Mouse (Mus musculus): ENCODE results near the gene Tnrc18.

The Tnrc18 gene

GRCm38 (mm10) chr5:142723520-142724133 lies 93.8 kb downstream of the Tnrc18 start:
- DNase-seq (ENCODE audit: low spot score in 2 of 2) = peak in 1 of 2 experiments; percentile 58

DNA sequence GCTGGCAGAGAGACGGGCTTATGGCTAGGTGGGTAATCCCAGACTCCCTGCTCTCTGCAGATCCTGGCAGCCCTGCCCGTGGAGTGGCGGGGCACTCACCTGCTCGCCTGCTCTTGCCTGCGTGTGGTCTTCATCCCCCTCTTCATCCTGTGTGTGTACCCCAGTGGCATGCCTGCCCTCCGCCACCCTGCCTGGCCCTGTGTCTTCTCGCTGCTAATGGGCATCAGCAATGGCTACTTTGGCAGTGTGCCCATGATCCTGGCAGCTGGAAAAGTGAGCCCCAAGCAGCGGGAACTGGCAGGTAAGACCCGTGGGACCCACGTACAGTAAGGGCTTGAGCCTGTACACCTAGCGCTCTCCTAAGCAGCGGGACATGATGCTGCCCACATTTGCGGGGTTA lies 97.6 kb downstream of the Tnrc18 start:
- no peak for DNase-seq (ENCODE audit: low spot score in 2 of 2)

DNA sequence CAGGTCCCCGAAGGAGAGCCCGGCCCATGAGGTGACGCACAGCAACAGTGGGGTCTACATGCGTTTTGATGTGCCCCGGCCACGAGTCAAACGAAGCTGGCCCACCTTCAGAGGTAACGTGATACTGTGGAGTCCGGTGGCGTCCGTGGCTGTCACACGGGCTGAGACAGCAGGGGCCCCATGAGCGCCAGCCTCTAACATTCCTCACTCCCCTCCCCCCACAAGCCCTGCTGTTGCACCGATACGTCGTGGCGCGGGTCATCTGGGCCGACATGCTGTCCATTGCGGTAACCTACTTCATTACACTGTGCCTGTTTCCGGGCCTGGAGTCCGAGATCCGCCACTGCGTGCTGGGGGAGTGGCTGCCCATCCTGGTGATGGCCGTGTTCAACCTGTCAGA lies 99.0 kb downstream of the Tnrc18 start:
- DNase-seq (ENCODE audit: low spot score in 2 of 2) = no peak

DNA sequence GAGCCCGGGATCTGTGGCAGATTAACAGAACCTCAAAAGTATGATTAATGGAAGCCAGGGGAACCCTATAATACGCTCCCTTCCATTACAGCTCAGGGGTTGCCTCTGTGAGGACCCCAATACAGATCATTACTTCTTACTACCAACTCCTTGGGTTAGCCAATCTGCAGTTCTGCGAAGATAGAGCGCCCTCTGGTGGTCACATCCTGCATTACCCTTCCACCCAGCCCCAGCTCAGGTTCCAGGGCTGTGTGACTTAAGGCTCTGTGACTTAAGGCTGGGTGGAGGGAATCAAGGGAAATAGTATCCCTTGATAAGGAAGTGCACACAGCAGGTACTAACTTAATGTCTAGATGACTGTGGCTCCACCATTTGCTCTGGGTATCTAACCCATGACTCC lies 99.4 kb downstream of the Tnrc18 start:
- peak; percentile 82 to 83 for DNase-seq (ENCODE audit: low spot score in 2 of 2)

GRCm38 (mm10) chr5:142716056-142716455 lies 101.4 kb downstream of the Tnrc18 start:
- DNase-seq (ENCODE audit: low spot score in 2 of 2) = no peak

- no peak for DNase-seq (ENCODE audit: low spot score in 2 of 2)
These were observed 102.4 kb downstream of the Tnrc18 start for GRCm38 (mm10) chr5:142715059-142715458.

- DNase-seq (ENCODE audit: low spot score in 2 of 2) = no peak
These were observed 103.5 kb downstream of the Tnrc18 start for GRCm38 (mm10) chr5:142713966-142714365.

GRCm38 (mm10) chr5:142712373-142712772 lies 105.1 kb downstream of the Tnrc18 start:
- no peak for DNase-seq (ENCODE audit: low spot score in 2 of 2)

GRCm38 (mm10) chr5:142709436-142709835 lies 108.0 kb downstream of the Tnrc18 start:
- DNase-seq (ENCODE audit: low spot score in 2 of 2) = no peak

DNA sequence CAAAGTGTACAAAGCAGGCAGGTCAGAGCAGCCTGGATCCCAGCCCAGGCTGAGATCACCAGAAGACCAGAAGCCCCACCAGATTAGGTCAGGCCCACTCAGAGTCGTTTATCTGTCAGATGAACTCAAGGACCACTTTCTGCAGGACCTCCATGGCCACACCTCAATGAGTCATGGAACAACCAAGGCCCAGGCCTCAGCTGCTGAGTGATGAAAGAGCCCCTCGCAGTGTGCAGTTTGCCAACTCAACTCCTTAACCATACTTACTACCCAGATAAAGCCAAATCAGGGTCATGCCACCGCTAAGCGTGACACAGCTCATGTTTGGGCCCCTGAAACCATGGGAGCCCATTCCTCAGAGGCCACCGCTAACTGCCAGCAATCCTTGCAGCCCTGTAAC lies 109.8 kb downstream of the Tnrc18 start:
- DNase-seq (ENCODE audit: low spot score in 2 of 2) = no peak

DNA sequence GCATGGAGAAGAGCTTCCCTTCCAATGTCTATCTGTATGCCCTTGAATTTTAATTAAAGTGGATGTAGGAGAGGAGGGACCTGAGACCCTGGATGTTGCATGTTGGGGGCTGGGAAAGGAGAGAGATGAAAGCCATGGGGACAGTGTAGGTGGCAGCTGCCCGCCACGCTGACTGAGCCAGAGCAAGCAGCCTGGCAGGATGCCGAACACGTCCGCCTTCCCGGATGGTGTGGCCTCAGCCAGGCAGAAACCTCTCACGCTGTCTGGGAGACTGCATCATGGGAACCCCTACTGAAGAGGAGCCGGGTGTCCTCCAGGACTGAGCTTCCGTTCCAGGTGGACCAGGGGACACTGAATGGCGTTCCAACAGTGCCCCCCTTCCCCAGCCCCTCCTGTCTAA lies 113.9 kb downstream of the Tnrc18 start:
- DNase-seq (ENCODE audit: low spot score in 2 of 2) = peak; percentile 51 to 56

- no peak for DNase-seq (ENCODE audit: low spot score in 2 of 2)
These were observed 114.8 kb downstream of the Tnrc18 start for GRCm38 (mm10) chr5:142702511-142703138.

GRCm38 (mm10) chr5:142701651-142702510 lies 115.6 kb downstream of the Tnrc18 start:
- no peak for DNase-seq (ENCODE audit: low spot score in 2 of 2)

GRCm38 (mm10) chr5:142700842-142701589 lies 116.4 kb downstream of the Tnrc18 start:
- DNase-seq (ENCODE audit: low spot score in 2 of 2) = no peak

DNA sequence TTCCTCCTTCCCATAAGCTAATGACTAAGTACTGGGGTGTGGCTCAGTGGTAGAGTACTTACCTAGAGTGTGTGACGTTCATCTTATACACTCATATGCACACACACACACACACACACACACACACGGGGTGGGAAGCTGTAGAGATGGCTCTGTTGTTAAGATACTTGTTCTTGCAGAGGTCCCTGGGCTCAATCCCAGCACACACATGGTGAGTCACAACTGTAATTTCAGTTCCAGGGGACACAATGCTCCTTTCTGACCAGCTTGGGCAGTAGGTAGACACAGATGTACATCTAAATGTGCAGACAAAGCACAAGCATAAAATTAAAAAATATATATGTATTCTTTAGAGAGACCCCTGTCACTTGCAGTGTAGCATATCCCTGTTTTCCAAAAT lies 119.7 kb downstream of the Tnrc18 start:
- DNase-seq (ENCODE audit: low spot score in 2 of 2) = no peak

DNA sequence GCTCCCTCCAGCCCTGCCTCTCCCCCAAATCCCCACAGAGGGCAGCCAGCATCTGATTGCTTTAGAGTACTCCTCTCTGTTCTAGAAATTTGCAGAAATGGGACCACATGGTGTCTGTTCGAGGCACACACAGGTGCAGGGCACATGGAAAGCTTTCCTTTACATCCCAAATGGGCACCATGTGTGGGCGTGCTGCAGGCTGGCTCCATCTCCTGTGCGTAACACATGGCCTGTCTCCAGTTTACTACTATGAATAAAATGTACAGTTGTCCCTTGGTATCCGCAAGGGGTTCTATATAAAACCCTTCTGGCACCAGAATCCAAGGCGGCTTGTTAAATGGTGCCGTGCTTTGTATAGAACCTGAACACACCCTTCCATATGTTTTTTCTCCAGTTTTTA lies 120.6 kb downstream of the Tnrc18 start:
- peak; percentile 56 to 86 for DNase-seq (ENCODE audit: low spot score in 2 of 2)

DNA sequence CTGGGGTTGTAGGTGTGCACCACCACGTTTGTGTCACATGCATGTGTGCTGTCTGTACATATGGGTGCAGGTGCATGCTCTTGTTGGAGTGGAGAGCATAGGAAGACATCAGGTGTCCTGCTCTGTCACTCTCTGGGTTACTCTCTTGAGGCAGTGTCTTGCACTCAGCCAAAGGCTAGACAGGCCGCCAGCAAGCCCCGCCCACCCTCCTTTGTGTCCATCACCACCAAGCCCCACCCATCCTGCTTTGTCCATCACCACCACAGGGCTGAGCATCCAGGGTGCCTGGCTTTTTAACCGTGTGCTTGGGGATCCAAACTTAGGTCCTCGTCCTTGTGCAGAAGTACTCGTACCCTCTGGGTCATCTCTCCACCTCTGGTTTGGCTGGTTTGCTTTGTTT lies 121.2 kb downstream of the Tnrc18 start:
- no peak for DNase-seq (ENCODE audit: low spot score in 2 of 2)

- DNase-seq (ENCODE audit: low spot score in 2 of 2) = no peak
These were observed 122.7 kb downstream of the Tnrc18 start for GRCm38 (mm10) chr5:142694627-142695340.

GRCm38 (mm10) chr5:142693738-142694430 lies 123.6 kb downstream of the Tnrc18 start:
- DNase-seq (ENCODE audit: low spot score in 2 of 2) = no peak

DNA sequence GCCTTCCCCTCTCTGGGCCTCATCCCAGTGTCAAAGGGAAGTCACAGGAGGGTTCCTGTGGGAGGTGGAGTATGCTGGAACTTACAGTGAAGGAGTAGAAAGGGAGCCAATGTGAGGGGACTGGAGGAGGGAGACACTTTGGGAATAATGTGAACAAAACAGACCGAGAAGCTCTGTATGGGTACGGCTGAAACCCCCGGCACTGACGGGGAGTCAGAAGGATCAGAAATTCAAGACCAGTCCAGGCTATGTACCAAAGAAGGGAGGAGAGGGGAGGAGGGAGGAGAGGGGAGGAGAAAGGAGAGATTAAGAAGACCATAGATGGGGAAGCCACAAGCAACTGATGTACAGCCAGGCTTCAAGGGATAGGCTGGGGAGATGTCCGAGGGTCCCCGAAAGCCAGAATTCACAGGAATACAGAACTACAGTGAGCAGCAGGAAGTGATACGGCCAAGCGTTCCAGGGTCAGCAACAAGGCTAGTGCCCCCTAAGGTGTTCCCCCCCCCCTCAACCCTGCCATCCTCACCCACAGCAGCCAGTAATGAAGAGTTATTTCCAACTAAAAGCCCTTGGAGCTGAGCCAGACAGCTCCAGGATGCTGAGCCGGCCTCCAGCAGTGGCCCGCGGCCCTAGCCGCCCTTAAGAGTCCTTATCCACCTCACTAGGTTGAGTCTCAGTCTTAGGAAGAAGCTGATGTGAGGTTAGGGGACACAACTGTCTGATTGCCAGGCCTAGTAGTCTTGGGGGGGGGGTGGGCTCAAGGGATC lies 124.3 kb downstream of the Tnrc18 start:
- DNase-seq (ENCODE audit: low spot score in 2 of 2) = no peak

All from frontal cortex, postnatal 36 days (tissue).